Mouse (Mus musculus) hindbrain, embryonic 12.5 days (tissue): ENCODE data around the gene Gm9508. TPM values are rescaled to one million over a fixed set of nuclear protein-coding genes. Genes with fewer than 3 reads are reported as not detected.

Source experiments
- ATAC-seq: fragments of 200-750 bp; cut with Nextera tagmentation; 2 replicates; pipeline ENCODE4 v1.8.0; 2017; ENCODE audit warnings: moderate TSS enrichment; ENCODE audit not compliant: low FRiP score
- H3K27ac ChIP-seq: fragments of 300-500 bp; sonication (generic); 2 replicates; pipeline ENCODE4 v1.5.1; 2016; ENCODE audit warnings: mild to moderate bottlenecking
- H3K27me3 ChIP-seq: fragments of 300-500 bp; sonication (generic); 2 replicates; pipeline ENCODE4 v1.6.1; 2016; ENCODE audit warnings: mild to moderate bottlenecking
- H3K36me3 ChIP-seq: fragments of 300-500 bp; sonication (generic); 2 replicates; pipeline ENCODE4 v1.6.1; 2016; ENCODE audit warnings: mild to moderate bottlenecking
- H3K4me1 ChIP-seq: fragments of 300-500 bp; sonication (generic); 2 replicates; pipeline ENCODE4 v1.6.1; 2016
- H3K4me2 ChIP-seq: fragments of 300-500 bp; sonication (generic); replicated peaks from 2 replicates; pipeline ENCODE4 v1.6.1; 2016; ENCODE audit warnings: mild to moderate bottlenecking
- H3K4me3 ChIP-seq: fragments of 300-500 bp; sonication (generic); 2 replicates; pipeline ENCODE4 v1.5.1; 2016; ENCODE audit warnings: mild to moderate bottlenecking
- H3K9ac ChIP-seq: fragments of 300-500 bp; sonication (generic); 2 replicates; pipeline ENCODE4 v1.6.1; 2016; ENCODE audit warnings: mild to moderate bottlenecking, moderate library complexity
- H3K9me3 ChIP-seq: fragments of 300-500 bp; sonication (generic); replicated peaks from 2 replicates; pipeline ENCODE4 v1.6.1; 2016; ENCODE audit warnings: mild to moderate bottlenecking
- WGBS: fragments of 180-500 bp; shearing (Covaris S2); methylation state at CpG from one replicate; pipeline ENCODE4 v1.1.7; 2016; 5-methylcytosine and 5-hydroxymethylcytosine counted together
- polyA plus RNA-seq: library from polyadenylated mRNA; unstranded; fragments of >200 nt; fragmentation: Nextera tagmentation; extraction: Ambion mirVana; gene quantifications from 2 replicates; pipeline ENCODE4 v1.2.1, GENCODE M21; 2016

Gm9508 gene
- polyA plus RNA-seq, 1 experiment from 2014 or later = not detected

DNA sequence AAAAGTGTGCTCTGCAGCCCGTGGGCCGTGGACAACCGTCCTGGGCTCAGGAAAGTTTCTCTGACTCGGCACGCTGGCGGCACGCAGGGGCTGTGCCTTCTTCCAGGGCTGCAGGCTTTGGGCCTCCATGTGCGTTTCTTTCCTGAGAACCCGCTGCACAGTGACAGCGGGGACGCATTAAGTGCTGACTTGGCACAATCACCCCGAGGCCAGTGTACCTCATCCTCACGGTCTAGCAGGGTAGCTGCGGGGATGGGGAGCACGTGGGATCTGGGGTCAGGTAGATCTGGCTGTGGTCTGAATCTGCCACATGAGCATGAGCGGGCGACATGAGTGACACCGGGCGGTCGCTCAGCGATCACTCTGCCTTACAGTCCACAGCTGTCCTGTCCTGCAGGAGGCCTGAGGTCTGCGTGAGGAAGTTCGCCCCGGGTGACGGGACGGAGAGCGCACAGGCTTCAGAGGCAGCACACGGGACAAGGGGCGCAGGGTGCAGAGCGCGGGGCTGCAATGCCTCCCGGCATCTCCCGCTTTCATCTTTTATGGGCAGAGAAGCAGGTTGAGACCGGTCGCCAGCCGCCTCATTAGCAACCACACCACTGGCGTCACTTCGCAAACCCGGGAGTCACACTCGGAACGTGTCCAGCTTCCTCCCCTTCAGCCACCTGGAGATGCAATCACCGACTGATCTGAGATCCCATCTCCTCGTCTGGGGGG is 32.9 kb downstream of the Gm9508 start:
- Histone ChIP-seq H3K4me1 (0 out of 2 replicates have a peak, but pooled peaks cover 3% of the 10 kb centered on the region), H3K27me3 (peaks cover 9% of the 10 kb centered on the region), H3K9ac (no peak overlapping the region), H3K36me3 (no peaks in the 10 kb centered on the region), H3K9me3 (peaks cover 6% of the 10 kb centered on the region), H3K27ac (no peak overlapping the region), H3K4me2 (peak overlapping the region; percentile 16; the same call in 1 of the 2 replicates), H3K4me3 (no peak overlapping the region)
- ATAC-seq = no peak
- 50% methylated on average over 43 of the region's 43 CpGs for WGBS

GRCm38 (mm10) chr10:77658286-77658994 is 38.6 kb downstream of the Gm9508 start:
- Histone ChIP-seq H3K4me2 (no peak overlapping the region), H3K9ac (no peak overlapping the region), H3K27ac (no peak overlapping the region), H3K27me3 (no peaks in the 10 kb centered on the region), H3K36me3 (no peaks in the 10 kb centered on the region), H3K9me3 (peaks cover 6% of the 10 kb centered on the region), H3K4me3 (no peak overlapping the region), H3K4me1 (0 out of 2 replicates have a peak, but pooled peaks cover 3% of the 10 kb centered on the region)
- ATAC-seq = no peak
- 71% methylated on average over 15 of the region's 15 CpGs for WGBS

DNA sequence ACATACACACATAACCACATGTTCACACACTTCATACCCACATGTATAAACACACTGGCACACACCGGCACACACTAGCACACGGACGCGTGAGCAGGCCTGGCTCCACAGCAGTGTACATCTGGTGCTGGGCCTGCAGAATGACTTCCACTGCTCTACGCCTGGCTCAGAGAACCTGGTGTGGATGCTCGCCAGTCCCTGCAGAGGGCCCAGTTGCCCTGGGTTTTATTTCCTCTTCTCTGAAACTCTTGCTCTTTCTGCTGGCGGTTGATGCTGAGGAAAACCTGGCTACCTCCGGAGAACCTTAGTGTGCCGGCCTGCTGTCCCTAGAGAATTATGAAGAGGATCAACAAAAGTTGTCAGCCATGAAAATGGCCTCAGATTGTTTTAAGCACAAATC is 45.0 kb downstream of the Gm9508 start:
- Histone ChIP-seq H3K36me3 (0 out of 2 replicates have a peak, but pooled peaks cover 3% of the 10 kb centered on the region), H3K27me3 (no peaks in the 10 kb centered on the region), H3K27ac (no peak overlapping the region), H3K9me3 (no peaks in the 10 kb centered on the region), H3K4me1 (peaks cover 5% of the 10 kb centered on the region), H3K4me2 (no peak overlapping the region), H3K4me3 (no peak overlapping the region), H3K9ac (no peak overlapping the region)
- no peak for ATAC-seq
- WGBS = 84% methylated on average over 9 of the region's 9 CpGs

- Histone ChIP-seq H3K9me3 (no peaks in the 10 kb centered on the region), H3K27ac (no peak overlapping the region), H3K9ac (no peak overlapping the region), H3K27me3 (no peaks in the 10 kb centered on the region), H3K4me3 (no peak overlapping the region), H3K4me2 (no peak overlapping the region), H3K4me1 (peaks cover 5% of the 10 kb centered on the region), H3K36me3 (peaks cover 41% of the 10 kb centered on the region)
- ATAC-seq = no peak
- WGBS = 86% methylated on average over 8 of the region's 8 CpGs
Observed at GRCm38 (mm10) chr10:77647901-77648300, 49.1 kb downstream of the Gm9508 start.

DNA sequence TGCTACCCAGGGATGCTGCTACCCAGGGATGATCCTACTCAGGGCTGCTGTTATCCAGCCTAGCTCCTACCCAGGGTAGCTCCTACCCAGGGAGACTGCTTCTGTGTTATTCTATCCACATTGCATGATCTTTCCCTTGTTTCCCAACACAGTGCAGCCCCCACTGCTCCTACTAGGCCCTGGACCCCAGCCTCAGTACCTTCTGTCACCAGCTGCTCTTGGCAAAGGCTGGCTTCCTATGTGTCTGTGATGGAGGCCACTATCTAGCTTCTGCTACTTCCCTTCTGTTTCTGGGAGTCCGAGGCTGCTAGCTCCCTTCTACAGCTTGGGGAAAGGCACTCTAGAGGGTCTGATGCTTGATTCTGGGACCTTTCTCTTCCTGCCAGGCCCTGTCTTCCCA is 49.6 kb downstream of the Gm9508 start:
- H3K36me3 ChIP-seq = peaks cover 43% of the 10 kb centered on the region
- H3K27me3 ChIP-seq = no peaks in the 10 kb centered on the region
- no peak overlapping the region for H3K4me2 ChIP-seq
- WGBS = 85% methylated on average over 1 of the region's 1 CpGs
- ATAC-seq = no peak
- no peak overlapping the region for H3K27ac ChIP-seq
- H3K9me3 ChIP-seq = no peaks in the 10 kb centered on the region
- H3K9ac ChIP-seq = no peak overlapping the region
- no peak overlapping the region for H3K4me3 ChIP-seq
- peaks cover 5% of the 10 kb centered on the region for H3K4me1 ChIP-seq

Other genes with a start within 250 kb of the Gm9508 start
- gene Fam207a, start 181.4 kb downstream of the Gm9508 start, polyA plus RNA-seq = 47.3 and 48.0 TPM in 2 replicates
- gene Itgb2, start 167.0 kb downstream of the Gm9508 start, polyA plus RNA-seq = 0.70 and 1.6 TPM in 2 replicates
- gene Pttg1ip, start 115.5 kb downstream of the Gm9508 start, polyA plus RNA-seq = 77.2 and 78.8 TPM in 2 replicates
- gene Sumo3, start 91.1 kb downstream of the Gm9508 start, polyA plus RNA-seq = 276 and 287 TPM in 2 replicates
- gene Gm49325, start 91.0 kb downstream of the Gm9508 start, polyA plus RNA-seq = 13.2 and 13.3 TPM in 2 replicates
- gene Ube2g2, start 75.0 kb downstream of the Gm9508 start, polyA plus RNA-seq = 81.6 and 82.3 TPM in 2 replicates
- gene Tspear, start 10.7 kb downstream of the Gm9508 start, polyA plus RNA-seq = 0.48 and 1.2 TPM in 2 replicates
- gene Gm19402, start 6.5 kb downstream of the Gm9508 start, polyA plus RNA-seq = not detected in 2 replicates
- gene Gm10272, start 9.4 kb upstream of the Gm9508 start, polyA plus RNA-seq = not detected in 2 replicates
- not detected in 2 replicates for gene Gm10024, start 14.2 kb upstream of the Gm9508 start, polyA plus RNA-seq
- gene Gm10142, start 18.6 kb upstream of the Gm9508 start, polyA plus RNA-seq = not detected in 2 replicates
- not detected in 2 replicates for gene Krtap12-1, start 23.4 kb upstream of the Gm9508 start, polyA plus RNA-seq
- not detected in 2 replicates for gene Gm10100, start 29.3 kb upstream of the Gm9508 start, polyA plus RNA-seq
- not detected in 2 replicates for gene Gm18596, start 45.4 kb upstream of the Gm9508 start, polyA plus RNA-seq
- gene Gm9736, start 54.1 kb upstream of the Gm9508 start, polyA plus RNA-seq = not detected in 2 replicates
- not detected in 2 replicates for gene Gm3233, start 62.4 kb upstream of the Gm9508 start, polyA plus RNA-seq
- gene Gm3238, start 74.1 kb upstream of the Gm9508 start, polyA plus RNA-seq = not detected in 2 replicates
- gene Gm7138, start 79.7 kb upstream of the Gm9508 start, polyA plus RNA-seq = not detected in 2 replicates
- not detected in 2 replicates for gene Gm3250, start 85.3 kb upstream of the Gm9508 start, polyA plus RNA-seq
- not detected in 2 replicates for gene Gm7137, start 91.0 kb upstream of the Gm9508 start, polyA plus RNA-seq
- gene Gm9639, start 97.8 kb upstream of the Gm9508 start, polyA plus RNA-seq = not detected in 2 replicates
- not detected in 2 replicates for gene Gm19668, start 101.9 kb upstream of the Gm9508 start, polyA plus RNA-seq
- not detected in 2 replicates for gene Gm9507, start 114.6 kb upstream of the Gm9508 start, polyA plus RNA-seq
- gene Gm2696, start 117.4 kb upstream of the Gm9508 start, polyA plus RNA-seq = 0.31 TPM in 1 of 2 replicates, not detected in the other
- gene Krtap10-4, start 129.9 kb upstream of the Gm9508 start, polyA plus RNA-seq = not detected in 2 replicates
- gene Krtap10-10, start 138.7 kb upstream of the Gm9508 start, polyA plus RNA-seq = not detected in 2 replicates
- gene Gm36176, start 149.6 kb upstream of the Gm9508 start, polyA plus RNA-seq = not detected in 2 replicates
- gene Gm10318, start 155.6 kb upstream of the Gm9508 start, polyA plus RNA-seq = not detected in 2 replicates
- not detected in 2 replicates for gene Gm3285, start 164.7 kb upstream of the Gm9508 start, polyA plus RNA-seq
- 6.8 and 7.4 TPM in 2 replicates for gene Lrrc3, start 205.3 kb upstream of the Gm9508 start, polyA plus RNA-seq